10 mouse cellular contexts compared by ENCODE assay signal in the genomic region with DNA sequence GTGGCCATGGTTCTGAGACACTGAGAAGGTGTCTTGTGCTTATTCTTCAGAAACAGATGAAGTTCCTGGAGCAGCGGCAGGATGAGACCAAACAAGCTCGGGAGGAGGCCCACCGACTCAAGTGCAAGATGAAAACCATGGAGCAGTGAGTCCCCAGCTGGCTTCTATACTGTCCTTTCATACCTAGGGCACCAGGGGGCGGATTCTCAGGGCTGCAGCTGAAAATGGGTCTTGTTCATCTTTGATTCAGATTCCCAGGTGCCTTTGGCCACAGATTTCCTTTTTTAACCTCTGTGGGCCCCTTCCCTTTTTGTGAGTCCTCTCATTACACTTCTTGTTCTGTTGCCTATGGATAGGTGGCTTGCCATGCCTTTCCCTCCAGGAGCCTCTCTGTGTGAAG. TPM values are rescaled to one million over a fixed set of nuclear protein-coding genes. Genes with fewer than 3 reads are reported as not detected.
DNase-seq lines count a peak whose midpoint lies in the region; ATAC-seq lines count a peak whose summit lies in the region.
"Had no signal": no experiment of that assay in that cellular context is flagged by ENCODE, and none has a peak within 500 bp of the region (broad histone marks: within the 10 kb centered on the region; RNA-seq: fewer than 3 reads in every experiment).

No protein-coding gene starts in this region.

- H3K9ac ChIP-seq in hindbrain, embryonic 11.5 days (ENCODE audit: low read depth, low read length) = no peak overlapping the region
- peak overlapping the region; percentile 51; the same call in 1 of the 2 replicates for H3K9ac ChIP-seq in hindbrain, embryonic 13.5 days

- H3K27ac ChIP-seq in hindbrain, embryonic 11.5 days (ENCODE audit: low read depth, low read length) = no peak overlapping the region
- no peak overlapping the region for H3K27ac ChIP-seq in hindbrain, embryonic 10.5 days
- H3K27ac ChIP-seq in hindbrain, embryonic 13.5 days = peak overlapping the region; percentile 77

- H3K36me3 ChIP-seq in hindbrain, embryonic 11.5 days (ENCODE audit: control insufficient read depth, insufficient read depth, low read length) = no peaks in the 10 kb centered on the region; the same call in 1 of the 2 replicates
- peaks cover 100% of the 10 kb centered on the region for H3K36me3 ChIP-seq in hindbrain, embryonic 10.5 days
- peaks cover 9% of the 10 kb centered on the region; the same call in 1 of the 2 replicates for H3K36me3 ChIP-seq in hindbrain, embryonic 13.5 days

- no peaks in the 10 kb centered on the region for H3K27me3 ChIP-seq in hindbrain, embryonic 11.5 days (ENCODE audit: control insufficient read depth, insufficient read depth, low read length)
- H3K27me3 ChIP-seq in hindbrain, embryonic 10.5 days (ENCODE audit: insufficient read depth, poor library complexity, severe bottlenecking) = no peaks in the 10 kb centered on the region
- no peaks in the 10 kb centered on the region for H3K27me3 ChIP-seq in hindbrain, embryonic 13.5 days

- no peaks in the 10 kb centered on the region for H3K9me3 ChIP-seq in hindbrain, embryonic 11.5 days (ENCODE audit: control insufficient read depth, low read length)
- no peaks in the 10 kb centered on the region for H3K9me3 ChIP-seq in hindbrain, embryonic 10.5 days
- H3K9me3 ChIP-seq in hindbrain, embryonic 13.5 days = no peaks in the 10 kb centered on the region
- H3K9me3 ChIP-seq: limb, embryonic 10.5 days had no signal

- peak; percentile 14 for DNase-seq in hindbrain, embryonic 11.5 days (ENCODE audit: low spot score)
- no peak for DNase-seq in hindbrain, embryonic 10.5 days (ENCODE audit: low spot score)
- peak; percentile 54 for DNase-seq in thymus, postnatal 4 days
- DNase-seq in thymus, postnatal 10 days (ENCODE audit: low spot score in 2 of 2) = no peak
- no peak for DNase-seq in right cerebral cortex, postnatal 36 days (ENCODE audit: low spot score in 2 of 2)
- DNase-seq in heart, postnatal 25 days (ENCODE audit: low spot score) = no peak
- no peak for DNase-seq in heart, postnatal 36 days
- DNase-seq: kidney, postnatal 14 days had no signal

- H3K4me2 ChIP-seq in hindbrain, embryonic 11.5 days (replicated peaks; ENCODE audit: low read depth, low read length) = no peak overlapping the region
- no peak overlapping the region for H3K4me2 ChIP-seq in hindbrain, embryonic 13.5 days

- intact Hi-C loops in heart, postnatal 25 days (cut with DNase I) = no loop called here
- intact Hi-C loops in heart, postnatal 36 days (cut with DNase I) = loop anchor here (5.0 kb wide), 1 partner anchor 91 kb away; a partner anchor contains a TSS

- H3K4me3 ChIP-seq in hindbrain, embryonic 11.5 days (ENCODE audit: low read depth, low read length) = no peak overlapping the region
- no peak overlapping the region for H3K4me3 ChIP-seq in hindbrain, embryonic 10.5 days
- no peak overlapping the region for H3K4me3 ChIP-seq in hindbrain, embryonic 13.5 days
- H3K4me3 ChIP-seq: limb, embryonic 10.5 days had no signal

- ATAC-seq in hindbrain, embryonic 11.5 days (ENCODE audit: low FRiP score) = no peak
- no peak for ATAC-seq in hindbrain, embryonic 13.5 days (ENCODE audit: low FRiP score)

- 81% methylated on average over 4 of the region's 4 CpGs for WGBS in hindbrain, embryonic 11.5 days
- 82% methylated on average over 4 of the region's 4 CpGs for WGBS in hindbrain, embryonic 10.5 days
- WGBS in hindbrain, embryonic 13.5 days = 81% methylated on average over 4 of the region's 4 CpGs

- no peaks in the 10 kb centered on the region for H3K4me1 ChIP-seq in hindbrain, embryonic 11.5 days (replicated peaks; ENCODE audit: control insufficient read depth, insufficient read depth, low read length)
- peaks cover 30% of the 10 kb centered on the region for H3K4me1 ChIP-seq in hindbrain, embryonic 10.5 days (replicated peaks)
- H3K4me1 ChIP-seq in hindbrain, embryonic 13.5 days (replicated peaks) = peaks cover 17% of the 10 kb centered on the region

RNA-seq across cellular contexts. Expression of a gene that starts 11.0 kb away (rescaled TPM):
- 21.8 and 22.6 TPM in 2 replicates for polyA plus RNA-seq in hindbrain, embryonic 11.5 days (2014; fragmentation: Nextera tagmentation; extraction: Ambion mirVana)
- 24.3 and 35.3 TPM in 2 replicates for polyA plus RNA-seq in hindbrain, embryonic 10.5 days (2016; fragmentation: Nextera tagmentation; extraction: Ambion mirVana)
- polyA plus RNA-seq in hindbrain, embryonic 13.5 days (2015; fragmentation: Nextera tagmentation; extraction: Ambion mirVana) = 7.7 and 9.5 TPM in 2 replicates
- under 1 TPM; 0.59 to 0.73 TPM for total RNA-seq in heart, postnatal 25 days (2021)
- total RNA-seq in heart, postnatal 36 days (2021) = 1 to 10 TPM; 1.0 to 1.3 TPM

RNA-seq across cellular contexts. Expression of a gene that starts 14.4 kb away (rescaled TPM):
- 7.4 and 12.4 TPM in 2 replicates for polyA plus RNA-seq in hindbrain, embryonic 11.5 days (2014; fragmentation: Nextera tagmentation; extraction: Ambion mirVana)
- polyA plus RNA-seq in hindbrain, embryonic 10.5 days (2016; fragmentation: Nextera tagmentation; extraction: Ambion mirVana) = 8.5 and 9.6 TPM in 2 replicates
- polyA plus RNA-seq in hindbrain, embryonic 13.5 days (2015; fragmentation: Nextera tagmentation; extraction: Ambion mirVana) = 4.8 and 5.8 TPM in 2 replicates
- total RNA-seq in heart, postnatal 25 days (2021) = 10 to 100 TPM; 12.0 to 14.9 TPM
- total RNA-seq in heart, postnatal 36 days (2021) = 10 to 100 TPM; 11.6 to 20.2 TPM

RNA-seq across cellular contexts. Expression of a gene that starts 21.9 kb away (rescaled TPM):
- 1.8 and 1.9 TPM in 2 replicates for polyA plus RNA-seq in hindbrain, embryonic 11.5 days (2014; fragmentation: Nextera tagmentation; extraction: Ambion mirVana)
- polyA plus RNA-seq in hindbrain, embryonic 10.5 days (2016; fragmentation: Nextera tagmentation; extraction: Ambion mirVana) = 1.5 and 1.8 TPM in 2 replicates
- 1.1 and 1.4 TPM in 2 replicates for polyA plus RNA-seq in hindbrain, embryonic 13.5 days (2015; fragmentation: Nextera tagmentation; extraction: Ambion mirVana)
- under 1 TPM in 1 of 2 experiments, not detected in 1; 0.60 TPM for total RNA-seq in heart, postnatal 25 days (2021)
- total RNA-seq in heart, postnatal 36 days (2021) = under 1 TPM; 0.25 to 0.30 TPM

RNA-seq across cellular contexts. Expression of a gene that starts 24.8 kb away (rescaled TPM):
- polyA plus RNA-seq in hindbrain, embryonic 11.5 days (2014; fragmentation: Nextera tagmentation; extraction: Ambion mirVana) = 56.4 and 61.9 TPM in 2 replicates
- polyA plus RNA-seq in hindbrain, embryonic 10.5 days (2016; fragmentation: Nextera tagmentation; extraction: Ambion mirVana) = 59.8 and 61.0 TPM in 2 replicates
- polyA plus RNA-seq in hindbrain, embryonic 13.5 days (2015; fragmentation: Nextera tagmentation; extraction: Ambion mirVana) = 20.2 and 21.3 TPM in 2 replicates
- 10 to 100 TPM in 1 of 2 experiments, 1 to 10 TPM in 1; 9.9 to 11.1 TPM for total RNA-seq in heart, postnatal 25 days (2021)
- total RNA-seq in heart, postnatal 36 days (2021) = 10 to 100 TPM; 10.3 to 11.8 TPM

RNA-seq across cellular contexts. Expression of a gene that starts 25.5 kb away (rescaled TPM):
- polyA plus RNA-seq in hindbrain, embryonic 11.5 days (2014; fragmentation: Nextera tagmentation; extraction: Ambion mirVana) = 3.6 and 4.5 TPM in 2 replicates
- polyA plus RNA-seq in hindbrain, embryonic 10.5 days (2016; fragmentation: Nextera tagmentation; extraction: Ambion mirVana) = 13.0 and 13.1 TPM in 2 replicates
- 12.4 and 13.3 TPM in 2 replicates for polyA plus RNA-seq in hindbrain, embryonic 13.5 days (2015; fragmentation: Nextera tagmentation; extraction: Ambion mirVana)
- total RNA-seq in heart, postnatal 25 days (2021) = not detected
- total RNA-seq in heart, postnatal 36 days (2021) = not detected

Comparison
In these comparisons a context has a peak if more than half of its experiments do, and no peak if none do; other contexts are left out.
1. DNase-seq: peak in hindbrain, embryonic 11.5 days (single experiment) and thymus, postnatal 4 days (single experiment); none in hindbrain, embryonic 10.5 days (single experiment), thymus, postnatal 10 days (0 of 2), right cerebral cortex, postnatal 36 days (0 of 2), heart, postnatal 25 days (single experiment) and heart, postnatal 36 days (0 of 2).